In genomic region chr3:66970261-66970660, GRCm38 (mm10) we compare ENCODE assay signal across 12 mouse cellular contexts. TPM values are rescaled to one million over a fixed set of nuclear protein-coding genes. Genes with fewer than 3 reads are reported as not detected.
DNase-seq lines count a peak whose midpoint lies in the region; ATAC-seq and TF ChIP-seq lines count a peak whose summit lies in the region.
"Had no signal": no experiment of that assay in that cellular context is flagged by ENCODE, and none has a peak within 500 bp of the region (broad histone marks: within the 10 kb centered on the region; RNA-seq: fewer than 3 reads in every experiment).

No protein-coding gene starts in this region.

- 0 out of 2 replicates have a peak overlapping the region, but pooled peaks have one; percentile 19 for H3K4me3 ChIP-seq in forebrain, embryonic 12.5 days (replicated peaks)
- no peak overlapping the region for H3K4me3 ChIP-seq in forebrain, embryonic 14.5 days (ENCODE audit: low read depth, low read length)
- peak overlapping the region; percentile 8 to 10; a peak in 2 of 4 replicates for H3K4me3 ChIP-seq in ES-E14 (ENCODE audit: insufficient read depth in 1 of 2, low read depth in 1 of 2, low read length in 2 of 2, poor library complexity in 1 of 2, severe bottlenecking in 1 of 2)
- H3K4me3 ChIP-seq in hindbrain, embryonic 13.5 days, result peak overlapping the region; percentile 9; the same call in 1 of the 2 replicates
- H3K4me3 ChIP-seq in midbrain, embryonic 11.5 days (ENCODE audit: low read depth, low read length), result no peak overlapping the region

- 2% methylated on average over 10 of the region's 10 CpGs for WGBS in forebrain, embryonic 12.5 days
- 3% methylated on average over 10 of the region's 10 CpGs for whole genome bisulfite sequencing in forebrain, embryonic 14.5 days
- 3% methylated on average over 10 of the region's 10 CpGs for WGBS in hindbrain, embryonic 13.5 days
- WGBS in midbrain, embryonic 11.5 days, result under 1% methylated on average over 10 of the region's 10 CpGs

- H3K36me3 ChIP-seq in forebrain, embryonic 12.5 days (replicated peaks), result no peaks in the 10 kb centered on the region
- H3K36me3 ChIP-seq in forebrain, embryonic 14.5 days (ENCODE audit: control insufficient read depth, insufficient read depth, low read length), result no peaks in the 10 kb centered on the region
- H3K36me3 ChIP-seq in ES-E14 (ENCODE audit: control insufficient read depth, insufficient read depth, low read length, poor library complexity, severe bottlenecking), result no peaks in the 10 kb centered on the region
- no peaks in the 10 kb centered on the region for H3K36me3 ChIP-seq in hindbrain, embryonic 13.5 days
- no peaks in the 10 kb centered on the region for H3K36me3 ChIP-seq in midbrain, embryonic 11.5 days (ENCODE audit: control insufficient read depth, insufficient read depth, low read length)

- peak overlapping the region; percentile 37; the same call in 1 of the 2 replicates for H3K4me2 ChIP-seq in forebrain, embryonic 12.5 days
- no peak overlapping the region for H3K4me2 ChIP-seq in forebrain, embryonic 14.5 days (ENCODE audit: low read length)
- peak overlapping the region; percentile 39 for H3K4me2 ChIP-seq in hindbrain, embryonic 13.5 days
- H3K4me2 ChIP-seq in midbrain, embryonic 11.5 days, result peak overlapping the region; percentile 45

- in situ Hi-C loops in ES-E14 (cut with MboI; ENCODE audit: low sequenced_read_pairs in 2 of 2, unreplicated experiment in 2 of 2), result no loop called here

- H3K9me3 ChIP-seq in forebrain, embryonic 12.5 days, result no peaks in the 10 kb centered on the region
- H3K9me3 ChIP-seq in forebrain, embryonic 14.5 days (replicated peaks; ENCODE audit: control insufficient read depth, low read length), result no peaks in the 10 kb centered on the region
- H3K9me3 ChIP-seq in ES-E14 (ENCODE audit: control insufficient read depth, insufficient read depth, low read depth, low read length), result no peaks in the 10 kb centered on the region
- H3K9me3 ChIP-seq in hindbrain, embryonic 13.5 days, result no peaks in the 10 kb centered on the region
- no peaks in the 10 kb centered on the region for H3K9me3 ChIP-seq in midbrain, embryonic 11.5 days (ENCODE audit: control insufficient read depth, low read length)

- no peak overlapping the region for H3K9ac ChIP-seq in forebrain, embryonic 12.5 days
- H3K9ac ChIP-seq in forebrain, embryonic 14.5 days (ENCODE audit: low read length), result no peak overlapping the region
- H3K9ac ChIP-seq in ES-E14 (ENCODE audit: insufficient read depth, low read depth, low read length, poor library complexity, severe bottlenecking), result no peak overlapping the region
- no peak overlapping the region for H3K9ac ChIP-seq in hindbrain, embryonic 13.5 days
- H3K9ac ChIP-seq in midbrain, embryonic 11.5 days (ENCODE audit: low read length), result no peak overlapping the region

- H3K27ac ChIP-seq in forebrain, embryonic 12.5 days, result no peak overlapping the region
- no peak overlapping the region for H3K27ac ChIP-seq in forebrain, embryonic 14.5 days (ENCODE audit: low read depth, low read length)
- H3K27ac ChIP-seq in ES-E14 (ENCODE audit: insufficient read depth, low read depth, low read length, poor library complexity, severe bottlenecking), result no peak overlapping the region
- H3K27ac ChIP-seq in hindbrain, embryonic 13.5 days, result peak overlapping the region; percentile 44; the same call in 1 of the 2 replicates
- H3K27ac ChIP-seq in midbrain, embryonic 11.5 days (ENCODE audit: low read depth, low read length), result no peak overlapping the region

- ATAC-seq in forebrain, embryonic 12.5 days (ENCODE audit: low FRiP score), result no peak
- no peak for ATAC-seq in forebrain, embryonic 14.5 days
- peak; percentile 22; the same call in 1 of the 2 replicates for ATAC-seq in hindbrain, embryonic 13.5 days (ENCODE audit: low FRiP score)
- ATAC-seq in midbrain, embryonic 11.5 days (ENCODE audit: low FRiP score), result peak; percentile 23; the same call in 1 of the 2 replicates

- H3K4me1 ChIP-seq in forebrain, embryonic 12.5 days, result peaks cover 18% of the 10 kb centered on the region
- peaks cover 10% of the 10 kb centered on the region for H3K4me1 ChIP-seq in forebrain, embryonic 14.5 days (ENCODE audit: control insufficient read depth, insufficient read depth, low read length)
- H3K4me1 ChIP-seq in ES-E14 (ENCODE audit: control insufficient read depth in 2 of 2, insufficient read depth in 2 of 2, low read length in 2 of 2, poor library complexity in 1 of 2), result peaks cover 0 to 5% of the 10 kb centered on the region in 2 experiments; a peak in 1 of 4 replicates
- H3K4me1 ChIP-seq in hindbrain, embryonic 13.5 days (replicated peaks), result peaks cover 15% of the 10 kb centered on the region
- peaks cover 14% of the 10 kb centered on the region for H3K4me1 ChIP-seq in midbrain, embryonic 11.5 days (ENCODE audit: control insufficient read depth, insufficient read depth, low read length)

- no peak for DNase-seq in forebrain, embryonic 14.5 days (ENCODE audit: low spot score)
- no peak for DNase-seq in ES-E14 (ENCODE audit: low read depth, low spot score)
- DNase-seq in midbrain, embryonic 11.5 days (ENCODE audit: low spot score, missing footprints), result peak; percentile 94
- DNase-seq in left cerebral cortex, postnatal 36 days (ENCODE audit: low spot score in 2 of 2), result no peak
- DNase-seq in adrenal gland, adult (ENCODE audit: inconsistent age in 2 of 2, low spot score in 1 of 2), result no peak
- no peak for DNase-seq in right cerebral cortex, postnatal 4 days

- intact Hi-C loops in left cerebral cortex, postnatal 36 days (cut with DNase I), result loop anchor here (5.0 kb wide), 1 partner anchor 223 kb away; no protein-coding TSS in a partner anchor

- H3K27me3 ChIP-seq in forebrain, embryonic 12.5 days, result peaks cover 68% of the 10 kb centered on the region
- H3K27me3 ChIP-seq in forebrain, embryonic 14.5 days (replicated peaks; ENCODE audit: control insufficient read depth, insufficient read depth, low read length), result peaks cover 67% of the 10 kb centered on the region
- peaks cover 84% of the 10 kb centered on the region for H3K27me3 ChIP-seq in hindbrain, embryonic 13.5 days
- peaks cover 57% of the 10 kb centered on the region for H3K27me3 ChIP-seq in midbrain, embryonic 11.5 days (ENCODE audit: control insufficient read depth, insufficient read depth, low read length)

TF ChIP-seq in ES-E14, 5 proteins besides CTCF, POLR2A, EP300 and RAD21:
- no peak for TF ChIP-seq CHD2 (IDR thresholded peaks at IDR 0.05; ENCODE audit: low read depth, low read length)
- no peak for TF ChIP-seq HCFC1 (IDR thresholded peaks at IDR 0.05; ENCODE audit: borderline replicate concordance, insufficient read depth, low read length)
- TF ChIP-seq ZNF384 (IDR thresholded peaks at IDR 0.05; ENCODE audit: low read depth, low read length), result no peak
- no peak for TF ChIP-seq ZC3H11A (IDR thresholded peaks at IDR 0.05; ENCODE audit: borderline replicate concordance, low read depth, low read length)
- no peak for TF ChIP-seq MAFK (IDR thresholded peaks at IDR 0.05; ENCODE audit: insufficient read depth, low read depth, low read length)

RNA-seq across cellular contexts. Expression of gene Rsrc1, which starts 10.9 kb away (rescaled TPM):
- polyA plus RNA-seq in forebrain, embryonic 12.5 days (2016; fragmentation: Nextera tagmentation; extraction: Ambion mirVana), result 40.3 and 44.5 TPM in 2 replicates
- 30.6 and 31.9 TPM in 2 replicates for polyA plus RNA-seq in forebrain, embryonic 14.5 days (2014; fragmentation: Nextera tagmentation; extraction: Ambion mirVana)
- total RNA-seq in ES-E14 (2012; rRNA removed), result 11.3 and 13.2 TPM in 2 replicates
- polyA plus RNA-seq in hindbrain, embryonic 13.5 days (2015; fragmentation: Nextera tagmentation; extraction: Ambion mirVana), result 34.7 and 39.1 TPM in 2 replicates
- 59.6 and 61.7 TPM in 2 replicates for polyA plus RNA-seq in midbrain, embryonic 11.5 days (2014; fragmentation: Nextera tagmentation; extraction: Ambion mirVana)
- 10 to 100 TPM; 31.9 to 36.0 TPM for total RNA-seq in left cerebral cortex, postnatal 36 days (2021)

RNA-seq across cellular contexts. Expression of gene Shox2, which starts 11.3 kb away (rescaled TPM):
- 16.8 and 22.1 TPM in 2 replicates for polyA plus RNA-seq in forebrain, embryonic 12.5 days (2016; fragmentation: Nextera tagmentation; extraction: Ambion mirVana)
- polyA plus RNA-seq in forebrain, embryonic 14.5 days (2014; fragmentation: Nextera tagmentation; extraction: Ambion mirVana), result 5.2 and 6.8 TPM in 2 replicates
- total RNA-seq in ES-E14 (2012; rRNA removed), result 0.37 and 0.45 TPM in 2 replicates
- polyA plus RNA-seq in hindbrain, embryonic 13.5 days (2015; fragmentation: Nextera tagmentation; extraction: Ambion mirVana), result 33.9 and 48.7 TPM in 2 replicates
- polyA plus RNA-seq in midbrain, embryonic 11.5 days (2014; fragmentation: Nextera tagmentation; extraction: Ambion mirVana), result 54.3 and 57.8 TPM in 2 replicates
- under 1 TPM in 1 of 2 experiments, not detected in 1; 0.17 TPM for total RNA-seq in left cerebral cortex, postnatal 36 days (2021)
- total RNA-seq: liver, adult 2 months had no signal
- polyA plus RNA-seq: cortical plate, adult 2 months; intestine, embryonic 14.5 days; large intestine, adult 2 months; liver, adult 2 months had no signal

Comparison
In these comparisons a context has a peak if more than half of its experiments do, and no peak if none do; other contexts are left out.
1. H3K4me3 ChIP-seq: peak in forebrain, embryonic 12.5 days (single experiment), ES-E14 (2 of 2) and hindbrain, embryonic 13.5 days (single experiment); none in forebrain, embryonic 14.5 days (single experiment) and midbrain, embryonic 11.5 days (single experiment).
2. ATAC-seq: peak in hindbrain, embryonic 13.5 days (single experiment) and midbrain, embryonic 11.5 days (single experiment); none in forebrain, embryonic 12.5 days (single experiment) and forebrain, embryonic 14.5 days (single experiment).